Mouse (Mus musculus) brown adipose tissue, adult 24 weeks (tissue): ENCODE data around the gene Utp14b. TPM values are rescaled to one million over a fixed set of nuclear protein-coding genes. Genes with fewer than 3 reads are reported as not detected.

Experiments
- H3K27ac ChIP-seq: fragments of 200-500 bp; replicated peaks from 2 replicates; pipeline ENCODE4 v1.5.1; 2012; ENCODE audit warnings: low read depth, mild to moderate bottlenecking, low read length
- H3K4me1 ChIP-seq: fragments of 200-500 bp; 2 replicates; pipeline ENCODE4 v1.6.1; 2012; ENCODE audit warnings: low read length, mixed read lengths; ENCODE audit not compliant: control insufficient read depth, insufficient read depth, insufficient read length
- H3K4me3 ChIP-seq: fragments of 200-500 bp; 2 replicates; pipeline ENCODE4 v1.5.1; 2012; ENCODE audit warnings: low read depth, mild to moderate bottlenecking, low read length, moderate library complexity; ENCODE audit not compliant: insufficient read depth
- polyA plus RNA-seq: library from polyadenylated mRNA; stranded (reverse); fragments of >200 nt; gene quantifications from 2 replicates; pipeline ENCODE4 v1.2.4, GENCODE M21; 2012; ENCODE audit not compliant: missing spikeins, insufficient read depth, insufficient read length

Gene Utp14b
- 3.8 and 4.9 TPM in 2 replicates for polyA plus RNA-seq

GRCm38 (mm10) chr1:78657671-78658440 lies at the start of gene Utp14b, which contains the start of gene Acsl3:
TSS of gene Utp14b (plus strand) at chr1:78658038.
TSS of gene Acsl3 (plus strand) at chr1:78657825.
- Histone ChIP-seq H3K4me1 (no peaks in the 10 kb centered on the region), H3K27ac (peak within 1 kb of the TSS; percentile 56), H3K4me3 (peak within 1 kb of the TSS; percentile 94)

DNA sequence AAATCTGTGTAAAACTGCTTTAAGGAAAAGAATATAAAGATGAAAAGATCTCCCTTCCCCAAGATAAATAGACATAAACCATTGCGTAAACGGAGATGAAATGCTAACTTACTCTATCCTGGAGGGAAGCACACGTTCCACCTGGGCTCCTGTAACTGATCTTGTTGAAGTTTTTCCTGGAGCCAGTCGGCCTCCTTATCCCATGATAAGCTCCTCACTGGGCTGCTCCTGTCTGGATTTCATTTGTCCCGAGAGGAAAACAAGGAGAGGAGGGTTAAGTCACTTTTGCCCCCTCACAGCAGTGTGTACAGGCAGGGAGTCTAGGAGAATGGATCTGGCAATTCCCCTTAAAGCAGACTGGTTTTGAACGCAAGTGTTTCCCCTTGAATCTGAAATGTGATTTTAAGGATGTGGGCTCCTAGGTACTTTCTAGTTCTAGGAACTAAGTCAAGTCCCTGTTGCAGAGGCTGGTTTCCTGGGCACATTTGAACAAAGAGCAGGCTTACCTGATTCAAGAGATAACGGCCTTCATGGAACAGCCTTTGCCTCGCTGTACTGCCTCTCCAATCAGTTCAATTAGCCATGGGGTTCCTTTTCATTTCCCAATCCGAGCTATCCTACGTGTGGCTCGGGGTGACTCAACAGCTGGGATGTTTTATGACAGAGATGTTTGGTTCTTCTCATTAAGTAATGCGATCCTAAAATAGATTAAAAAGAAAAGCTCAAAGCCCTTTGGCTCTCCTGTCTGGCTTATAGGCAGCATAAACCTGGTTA lies 48.5 kb upstream of the Utp14b start:
- Histone ChIP-seq H3K27ac (no peak overlapping the region), H3K4me3 (no peak overlapping the region), H3K4me1 (no peaks in the 10 kb centered on the region)

DNA sequence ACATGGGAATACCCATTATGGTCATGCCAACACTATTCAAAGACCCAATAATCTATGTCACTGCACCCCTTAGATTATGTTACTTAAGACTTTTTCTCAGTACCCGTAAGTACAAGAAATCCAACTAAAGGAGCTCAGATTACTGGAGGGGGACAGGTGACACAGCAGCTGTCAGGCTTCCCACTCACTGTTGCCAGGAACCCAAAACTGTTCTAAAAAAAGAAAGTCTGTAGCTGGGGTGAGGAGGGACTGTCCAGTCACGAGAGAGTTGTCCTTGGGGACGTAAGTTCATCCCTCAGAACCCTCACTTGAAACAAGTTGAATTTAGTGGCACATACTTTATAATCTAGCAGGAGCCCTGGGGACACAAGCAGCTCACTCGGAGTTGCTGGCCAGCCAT lies 46.8 kb upstream of the Utp14b start:
- no peak overlapping the region for H3K4me3 ChIP-seq
- no peaks in the 10 kb centered on the region for H3K4me1 ChIP-seq
- H3K27ac ChIP-seq: no peak overlapping the region

GRCm38 (mm10) chr1:78612959-78613358 lies 44.9 kb upstream of the Utp14b start:
- Histone ChIP-seq H3K4me1 (no peaks in the 10 kb centered on the region), H3K4me3 (no peak overlapping the region), H3K27ac (no peak overlapping the region)

- Histone ChIP-seq H3K4me1 (no peaks in the 10 kb centered on the region), H3K27ac (no peak overlapping the region), H3K4me3 (no peak overlapping the region)
These were observed 33.5 kb upstream of the Utp14b start for GRCm38 (mm10) chr1:78624352-78624751.

DNA sequence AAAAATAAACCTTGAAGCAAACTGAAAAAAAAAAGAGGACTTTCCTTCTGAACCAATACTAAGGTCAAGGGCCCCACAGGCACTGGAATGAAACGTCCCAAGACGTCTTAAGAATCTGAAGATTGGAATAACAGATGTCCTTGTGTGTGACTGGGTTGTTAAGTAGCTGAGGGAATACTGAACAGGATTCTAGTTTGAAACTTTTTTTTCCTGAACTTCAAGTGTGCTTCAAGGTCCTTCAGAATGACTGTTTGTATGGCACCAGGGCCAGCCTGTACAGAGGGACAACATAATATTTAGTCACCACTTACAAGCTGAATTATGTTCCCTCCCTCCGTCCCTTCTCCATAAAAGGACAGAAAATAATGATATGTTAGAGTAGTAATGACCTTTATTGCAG lies 23.4 kb upstream of the Utp14b start:
- H3K4me1 ChIP-seq: no peaks in the 10 kb centered on the region
- H3K4me3 ChIP-seq: no peak overlapping the region
- H3K27ac ChIP-seq: no peak overlapping the region

GRCm38 (mm10) chr1:78640871-78641270 lies 17.0 kb upstream of the Utp14b start:
- Histone ChIP-seq H3K4me3 (no peak overlapping the region), H3K27ac (no peak overlapping the region), H3K4me1 (no peaks in the 10 kb centered on the region)

GRCm38 (mm10) chr1:78641791-78642190 lies 16.0 kb upstream of the Utp14b start:
- no peaks in the 10 kb centered on the region for H3K4me1 ChIP-seq
- H3K4me3 ChIP-seq: no peak overlapping the region
- H3K27ac ChIP-seq: no peak overlapping the region

DNA sequence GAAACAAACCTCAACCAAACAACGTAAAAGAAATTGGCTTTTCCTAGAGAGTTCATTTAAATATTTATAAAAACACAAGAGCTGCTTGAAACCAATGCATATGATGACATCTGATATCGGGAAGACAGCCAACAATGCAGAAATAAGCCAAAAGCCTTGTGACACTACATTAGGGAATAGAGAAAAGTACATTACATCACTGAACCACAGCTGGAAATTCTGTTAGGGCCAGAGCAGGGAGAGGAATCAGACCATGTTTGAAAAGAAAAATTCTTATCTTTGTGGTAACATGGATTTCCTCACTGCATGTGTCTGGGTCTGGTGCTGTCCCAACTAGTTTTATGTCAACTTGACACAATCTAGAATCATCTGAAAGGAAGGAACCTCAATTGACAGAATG lies 15.6 kb upstream of the Utp14b start:
- no peak overlapping the region for H3K4me3 ChIP-seq
- H3K4me1 ChIP-seq: no peaks in the 10 kb centered on the region
- H3K27ac ChIP-seq: no peak overlapping the region

DNA sequence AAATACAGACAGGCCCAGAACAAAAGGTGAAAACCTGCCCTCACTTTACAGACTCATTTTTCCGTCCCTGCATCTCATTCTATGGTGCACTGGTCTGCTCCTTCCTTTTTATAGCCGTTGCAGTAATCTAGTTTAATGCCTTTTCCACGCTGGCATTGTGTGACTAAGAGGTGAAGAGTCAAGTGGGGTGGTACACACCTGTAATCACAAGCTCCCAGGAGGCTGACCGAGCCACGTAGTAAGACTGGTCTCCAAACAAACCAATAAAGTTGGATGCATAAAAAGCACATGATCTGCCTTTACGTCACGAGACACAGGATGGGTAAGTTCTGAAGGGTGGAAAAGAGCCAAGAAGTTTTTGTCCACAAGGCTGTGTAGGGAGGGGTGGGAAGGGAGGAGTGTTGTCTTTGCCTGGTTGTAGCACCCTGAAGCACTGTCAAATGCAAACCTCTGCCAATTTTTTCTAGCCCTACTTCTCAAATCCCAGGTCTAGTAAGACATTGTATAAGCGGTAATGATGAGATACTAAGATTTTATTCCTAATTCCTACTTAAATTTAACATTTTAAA lies 10.4 kb upstream of the Utp14b start:
- Histone ChIP-seq H3K4me1 (no peaks in the 10 kb centered on the region; the same call in 1 of the 2 replicates), H3K27ac (no peak overlapping the region), H3K4me3 (no peak overlapping the region)

GRCm38 (mm10) chr1:78649269-78650061 lies 8.4 kb upstream of the Utp14b start:
- no peak overlapping the region for H3K27ac ChIP-seq
- H3K4me3 ChIP-seq: no peak overlapping the region

GRCm38 (mm10) chr1:78656472-78656871 lies 1.4 kb upstream of the Utp14b start:
- H3K4me3 ChIP-seq: no peak overlapping the region
- H3K27ac ChIP-seq: 0 out of 2 replicates have a peak overlapping the region, but pooled peaks have one; percentile 8
- H3K4me1 ChIP-seq: no peaks in the 10 kb centered on the region

More at GRCm38 (mm10) chr1:78649269-78650061, 8.4 kb upstream of the Utp14b start:
- H3K4me1 ChIP-seq: no peaks in the 10 kb centered on the region; the same call in 1 of the 2 replicates

- Histone ChIP-seq H3K27ac (no peak overlapping the region), H3K4me3 (peak overlapping the region; percentile 49), H3K4me1 (no peaks in the 10 kb centered on the region)
These were observed 713 bp upstream of the Utp14b start for GRCm38 (mm10) chr1:78657021-78657629.

DNA sequence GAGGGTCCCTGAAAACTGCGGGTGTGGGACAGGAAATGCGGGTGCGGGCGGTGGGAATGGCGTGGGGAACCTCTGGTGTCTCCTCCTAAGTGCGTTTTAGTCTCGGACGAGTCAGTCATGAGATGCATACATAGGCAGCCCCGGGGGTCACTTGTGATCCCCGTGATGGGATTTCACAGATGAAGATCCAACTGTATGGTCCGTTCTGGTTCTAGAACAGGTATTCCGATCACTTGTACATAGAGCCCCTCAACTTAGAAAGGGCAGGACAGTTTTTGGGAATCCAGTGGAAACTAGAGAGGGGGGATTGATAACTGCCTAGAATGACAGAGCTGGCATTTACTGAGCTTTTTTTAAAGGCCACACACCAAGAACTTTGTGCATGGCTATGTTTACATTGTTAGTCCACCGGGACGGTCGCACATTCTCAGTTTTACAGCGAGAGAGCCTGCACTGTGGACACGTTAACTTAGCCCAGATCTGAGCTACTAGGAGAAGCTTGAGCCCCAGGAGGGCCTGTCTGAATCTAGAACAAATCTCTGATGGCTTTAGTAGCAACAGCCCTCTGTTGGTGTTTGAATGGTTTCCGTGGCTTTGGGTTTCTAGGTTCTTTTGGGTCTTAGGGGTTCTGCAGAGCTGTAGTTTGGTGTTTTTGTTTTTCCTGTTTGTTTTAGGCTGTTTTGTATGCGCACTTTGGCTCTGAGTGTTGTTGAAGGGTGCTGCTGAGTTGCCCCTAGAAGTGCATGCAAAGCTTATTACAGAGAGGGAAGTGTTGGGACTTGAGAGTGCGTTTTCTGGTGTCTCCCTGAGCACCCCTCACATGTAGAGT lies 817 bp downstream of the Utp14b start:
- Histone ChIP-seq H3K4me1 (no peaks in the 10 kb centered on the region), H3K27ac (peak overlapping the region; percentile 56), H3K4me3 (peak overlapping the region; percentile 94)
